Mouse (Mus musculus): ENCODE measurements around the gene Skap1. TPM values are rescaled to one million over a fixed set of nuclear protein-coding genes. Genes with fewer than 3 reads are reported as not detected.

Gene Skap1
- total and polyA plus RNA-seq, 3 experiments = not detected

GRCm38 (mm10) chr11:96619576-96619975, 155.2 kb downstream of the Skap1 start:
- H3K9me3 ChIP-seq (replicated peaks; ENCODE audit: insufficient read depth, low read length) = no peaks in the 10 kb centered on the region
- H3K27me3 ChIP-seq (ENCODE audit: control insufficient read depth in 1 of 2, insufficient read depth in 2 of 2, low read length in 2 of 2) = peaks cover 12 to 42% of the 10 kb centered on the region in 2 experiments
- TF ChIP-seq SIN3A (IDR thresholded peaks at IDR 0.05; ENCODE audit: low read length) (no peak), NRF1 (IDR thresholded peaks at IDR 0.05; ENCODE audit: insufficient read depth, low read depth, low read length, poor library complexity, severe bottlenecking) (no peak), TBP (IDR thresholded peaks at IDR 0.05; ENCODE audit: low read depth, low read length) (no peak), RAD21 (IDR thresholded peaks at IDR 0.05; ENCODE audit: low read depth, low read length) (no peak), KAT2A (conservative IDR thresholded peaks at IDR 0.05; ENCODE audit: low read depth, low read length) (no peak), TCF12 (IDR thresholded peaks at IDR 0.05; ENCODE audit: low read depth, low read length) (no peak), CHD1 (IDR thresholded peaks at IDR 0.05; ENCODE audit: low read depth, low read length) (no peak), E2F4 (IDR thresholded peaks at IDR 0.05; ENCODE audit: borderline replicate concordance, low read depth, low read length) (no peak), USF1 (IDR thresholded peaks at IDR 0.05; ENCODE audit: low read depth, low read length) (no peak), SMC3 (IDR thresholded peaks at IDR 0.05; ENCODE audit: low read depth, low read length) (no peak), CHD2 (IDR thresholded peaks at IDR 0.05; ENCODE audit: low read length) (no peak), ZKSCAN1 (IDR thresholded peaks at IDR 0.05; ENCODE audit: low read depth, low read length) (no peak), MXI1 (IDR thresholded peaks at IDR 0.05; ENCODE audit: low read depth, low read length) (no peak)
- no peaks in the 10 kb centered on the region for H3K79me2 ChIP-seq (ENCODE audit: control insufficient read depth, insufficient read depth, low read length, poor library complexity)
- DNase-seq (ENCODE audit: low read depth, low spot score) = no peak
- no peak overlapping the region for H3K4me3 ChIP-seq (ENCODE audit: control insufficient read depth in 1 of 2, insufficient read depth in 1 of 2, low read depth in 2 of 2, low read length in 2 of 2)
- H3K4me1 ChIP-seq (ENCODE audit: control insufficient read depth in 1 of 2, insufficient read depth in 2 of 2, low read length in 2 of 2) = no peaks in the 10 kb centered on the region
- no peak overlapping the region for H3K27ac ChIP-seq (ENCODE audit: control insufficient read depth, low read depth, low read length)
- H3K9ac ChIP-seq (ENCODE audit: control insufficient read depth, low read depth, low read length, poor library complexity, severe bottlenecking) = no peak overlapping the region
- H3K36me3 ChIP-seq (ENCODE audit: control insufficient read depth in 1 of 2, insufficient read depth in 2 of 2, low read length in 2 of 2) = no peaks in the 10 kb centered on the region

- no peaks in the 10 kb centered on the region for H3K79me2 ChIP-seq (ENCODE audit: control insufficient read depth, insufficient read depth, low read length, poor library complexity)
- no peaks in the 10 kb centered on the region for H3K4me1 ChIP-seq (ENCODE audit: control insufficient read depth in 1 of 2, insufficient read depth in 2 of 2, low read length in 2 of 2)
- H3K9ac ChIP-seq (ENCODE audit: control insufficient read depth, low read depth, low read length, poor library complexity, severe bottlenecking) = no peak overlapping the region
- peaks cover 11 to 42% of the 10 kb centered on the region in 2 experiments for H3K27me3 ChIP-seq (ENCODE audit: control insufficient read depth in 1 of 2, insufficient read depth in 2 of 2, low read length in 2 of 2)
- H3K27ac ChIP-seq (ENCODE audit: control insufficient read depth, low read depth, low read length) = no peak overlapping the region
- no peaks in the 10 kb centered on the region for H3K9me3 ChIP-seq (replicated peaks; ENCODE audit: insufficient read depth, low read length)
- no peak for DNase-seq (ENCODE audit: low read depth, low spot score)
- H3K4me3 ChIP-seq (ENCODE audit: control insufficient read depth in 1 of 2, insufficient read depth in 1 of 2, low read depth in 2 of 2, low read length in 2 of 2) = no peak overlapping the region
- TF ChIP-seq ZC3H11A (IDR thresholded peaks at IDR 0.05; ENCODE audit: low read depth, low read length) (no peak), RAD21 (IDR thresholded peaks at IDR 0.05; ENCODE audit: low read depth, low read length) (no peak), MYB (IDR thresholded peaks at IDR 0.05; ENCODE audit: low read depth, low read length) (no peak), GATA1 (IDR thresholded peaks at IDR 0.05; ENCODE audit: low read depth, low read length) (no peak), UBTF (IDR thresholded peaks at IDR 0.05; ENCODE audit: borderline replicate concordance, insufficient read depth, low read depth, low read length) (no peak), MAFK (IDR thresholded peaks at IDR 0.05; ENCODE audit: borderline replicate concordance, low read depth, low read length) (no peak), MAX (IDR thresholded peaks at IDR 0.05; ENCODE audit: low read length) (no peak), MYC (IDR thresholded peaks at IDR 0.05; ENCODE audit: low read depth, low read length) (no peak), USF2 (IDR thresholded peaks at IDR 0.05; ENCODE audit: borderline replicate concordance in 1 of 2, insufficient read depth in 1 of 2, low read depth in 1 of 2, low read length in 2 of 2) (no peak), MEF2A (IDR thresholded peaks at IDR 0.05; ENCODE audit: extremely low read depth, insufficient replicate concordance, low read depth, low read length, poor library complexity, severe bottlenecking) (no peak), NELFE (IDR thresholded peaks at IDR 0.05; ENCODE audit: low read depth, low read length) (no peak), TCF12 (IDR thresholded peaks at IDR 0.05; ENCODE audit: low read depth, low read length) (no peak), ZNF384 (IDR thresholded peaks at IDR 0.05; ENCODE audit: low read depth, low read length) (no peak), TBP (IDR thresholded peaks at IDR 0.05; ENCODE audit: low read depth, low read length) (no peak), SIN3A (IDR thresholded peaks at IDR 0.05; ENCODE audit: low read length) (no peak), POLR2AphosphoS5 (IDR thresholded peaks at IDR 0.05; ENCODE audit: borderline replicate concordance, low read depth, low read length) (no peak), RCOR1 (IDR thresholded peaks at IDR 0.05; ENCODE audit: low read depth, low read length) (no peak), ETS1 (IDR thresholded peaks at IDR 0.05; ENCODE audit: low read depth, low read length) (no peak)
- H3K36me3 ChIP-seq (ENCODE audit: control insufficient read depth in 1 of 2, insufficient read depth in 2 of 2, low read length in 2 of 2) = no peaks in the 10 kb centered on the region
Observed at GRCm38 (mm10) chr11:96620006-96620405, 155.6 kb downstream of the Skap1 start.
